Mouse (Mus musculus): Measurements from ENCODE around the gene Pold2.

- TF ChIP-seq ZNF384 (IDR thresholded peaks at IDR 0.05; ENCODE audit: low read depth, low read length) (no peak), HCFC1 (IDR thresholded peaks at IDR 0.05; ENCODE audit: borderline replicate concordance, insufficient read depth, low read length) (no peak), CHD2 (IDR thresholded peaks at IDR 0.05; ENCODE audit: low read depth, low read length) (no peak), MAFK (IDR thresholded peaks at IDR 0.05; ENCODE audit: insufficient read depth, low read depth, low read length) (no peak), ZC3H11A (IDR thresholded peaks at IDR 0.05; ENCODE audit: borderline replicate concordance, low read depth, low read length) (no peak)
Measured at GRCm38 (mm10) chr11:5904357-5904756, 26.3 kb upstream of the Pold2 start.
